Mouse (Mus musculus): Measurements from ENCODE around the gene Gm7579. TPM values are rescaled to one million over a fixed set of nuclear protein-coding genes. Genes with fewer than 3 reads are reported as not detected.

Gene Gm7579
- not detected in 2 replicates for polyA plus RNA-seq (2015; fragmentation: Nextera tagmentation; extraction: Ambion mirVana)

DNA sequence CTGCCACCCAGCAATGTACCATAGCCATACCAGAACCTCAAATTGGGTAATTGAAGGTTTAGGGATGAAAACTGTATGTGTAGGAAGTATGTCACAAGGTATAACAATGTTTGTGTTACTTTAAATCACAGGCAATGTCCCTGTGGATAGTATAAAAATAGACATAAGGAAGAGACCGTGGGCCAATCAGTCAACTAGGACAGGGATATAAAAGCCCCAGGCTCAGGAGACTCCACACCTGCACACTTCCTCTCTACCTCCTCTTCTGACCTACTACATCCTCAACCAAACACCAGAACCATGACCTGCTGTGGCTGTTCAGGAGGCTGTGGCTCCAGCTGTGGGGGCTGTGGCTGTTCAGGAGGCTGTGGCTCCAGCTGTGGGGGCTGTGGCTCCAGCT, at the start of gene Gm7579:
Gene Gm7579, plus strand, starts transcription at position 301 of the 400 bp plus-strand sequence.

GRCm38 (mm10) chr7:142165639-142166038, 46.0 kb upstream of the Gm7579 start, which contains the start of gene Gm4553:
Gene Gm4553, minus strand, starts transcription at chr7:142165739.

GRCm38 (mm10) chr7:142175905-142176304, 35.8 kb upstream of the Gm7579 start, which contains the start of gene Krtap5-2:
Gene Krtap5-2, minus strand, starts transcription at chr7:142176005.

DNA sequence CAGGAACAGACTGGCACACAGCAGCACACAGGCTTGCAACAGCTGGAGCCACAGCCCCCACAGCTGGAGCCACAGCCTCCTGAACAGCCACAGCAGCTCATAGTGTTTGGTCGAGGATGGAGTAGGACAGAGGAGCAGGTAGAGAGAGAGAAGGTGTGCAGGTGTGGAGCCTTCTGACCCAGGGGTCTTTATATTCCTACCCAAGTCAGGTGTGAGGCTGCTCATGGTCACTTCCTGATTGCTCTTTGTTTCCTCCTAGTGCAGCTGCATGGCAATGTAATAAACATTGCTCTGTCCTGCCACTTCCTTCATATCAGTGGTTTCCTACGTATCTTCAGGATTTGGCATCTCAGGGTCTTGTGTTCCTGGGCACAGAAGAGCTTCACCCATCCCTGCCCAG, 21.4 kb upstream of the Gm7579 start, which contains the start of gene Gm10153:
Gene Gm10153, minus strand, starts transcription at position 101 of the 400 bp plus-strand sequence.

DNA sequence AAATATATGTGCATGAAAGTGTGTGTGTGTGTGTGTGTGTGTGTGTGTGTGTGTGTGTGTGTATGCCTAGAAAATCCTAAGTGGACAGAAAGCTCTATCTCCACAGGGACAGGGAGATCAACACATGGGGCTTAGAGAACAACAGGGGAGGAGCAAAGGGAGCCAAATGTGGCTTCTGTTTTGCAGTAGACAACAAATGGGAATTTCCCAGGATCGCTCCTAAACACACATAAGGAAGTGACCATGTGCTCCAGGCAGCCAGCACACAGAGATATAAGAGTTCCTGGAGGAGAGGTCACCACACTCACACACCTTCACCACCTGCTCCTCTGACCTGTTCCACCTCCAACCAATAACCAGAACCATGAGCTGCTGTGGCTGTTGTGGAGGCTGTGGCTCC, 10.6 kb upstream of the Gm7579 start, which contains the start of gene Krtap5-3:
Gene Krtap5-3, plus strand, starts transcription at position 301 of the 400 bp plus-strand sequence.

DNA sequence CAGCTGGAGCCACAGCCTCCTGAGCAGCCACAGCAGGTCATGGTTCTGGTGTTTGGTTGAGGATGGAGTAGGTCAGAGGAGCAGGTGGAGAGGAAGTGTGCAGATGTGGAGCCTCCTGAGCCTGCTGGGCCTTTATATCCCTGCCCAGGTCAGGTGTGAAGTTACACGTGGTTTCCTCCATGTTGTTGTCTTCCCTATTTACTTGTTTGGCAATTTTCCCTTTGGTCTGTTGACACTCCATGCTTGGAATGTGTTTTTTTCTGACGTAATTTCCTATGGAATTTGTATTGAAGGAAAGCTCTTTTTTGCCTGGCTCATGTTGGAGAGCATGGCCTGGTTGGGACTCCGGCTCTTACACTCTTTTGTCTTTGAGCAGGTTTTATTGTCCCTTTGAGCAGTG, 18.2 kb downstream of the Gm7579 start, which contains the start of gene Krtap5-5:
Gene Krtap5-5, minus strand, starts transcription at position 101 of the 400 bp plus-strand sequence.

GRCm38 (mm10) chr7:142240978-142241377, 29.3 kb downstream of the Gm7579 start, which contains the start of gene Gm40460:
Gene Gm40460, minus strand, starts transcription at chr7:142241078.

DNA sequence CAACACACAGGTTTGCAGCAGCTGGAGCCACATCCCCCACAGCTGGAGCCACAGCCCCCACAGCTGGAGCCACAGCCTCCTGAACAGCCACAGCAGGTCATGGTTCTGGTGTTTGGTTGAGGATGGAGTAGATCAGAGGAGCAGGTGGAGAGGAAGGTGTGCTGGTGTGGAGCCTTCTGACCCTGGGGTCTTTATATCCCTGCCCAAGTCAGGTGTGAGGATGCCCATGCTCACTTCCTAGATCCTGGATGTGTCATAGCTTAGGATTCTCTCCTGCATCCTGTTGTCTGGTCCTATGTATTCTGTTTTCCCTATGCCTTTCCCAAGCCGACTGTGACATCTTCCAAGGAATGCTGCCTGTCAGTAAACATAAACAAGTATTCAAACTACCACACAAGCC, 46.6 kb downstream of the Gm7579 start, which contains the start of gene Gm2431:
Gene Gm2431, minus strand, starts transcription at position 101 of the 400 bp plus-strand sequence.

Other genes starting within 250 kb of the Gm7579 start
- 70.3 and 97.4 TPM in 2 replicates for gene Mob2, start 150.8 kb upstream of the Gm7579 start, polyA plus RNA-seq (2015; fragmentation: Nextera tagmentation; extraction: Ambion mirVana)
- gene Dusp8, start 116.0 kb upstream of the Gm7579 start, polyA plus RNA-seq (2015; fragmentation: Nextera tagmentation; extraction: Ambion mirVana) = 10.1 and 15.8 TPM in 2 replicates
- gene Gm45618, start 91.1 kb upstream of the Gm7579 start, polyA plus RNA-seq (2015; fragmentation: Nextera tagmentation; extraction: Ambion mirVana) = not detected in 2 replicates
- not detected in 2 replicates for gene Gm39115, start 75.8 kb upstream of the Gm7579 start, polyA plus RNA-seq (2015; fragmentation: Nextera tagmentation; extraction: Ambion mirVana)
- not detected in 2 replicates for gene Gm45337, start 67.3 kb upstream of the Gm7579 start, polyA plus RNA-seq (2015; fragmentation: Nextera tagmentation; extraction: Ambion mirVana)
- not detected in 2 replicates for gene Gm29735, start 54.7 kb upstream of the Gm7579 start, polyA plus RNA-seq (2015; fragmentation: Nextera tagmentation; extraction: Ambion mirVana)
- not detected in 2 replicates for gene Gm4553, start 46.1 kb upstream of the Gm7579 start, polyA plus RNA-seq (2015; fragmentation: Nextera tagmentation; extraction: Ambion mirVana)
- gene Krtap5-2, start 35.9 kb upstream of the Gm7579 start, polyA plus RNA-seq (2015; fragmentation: Nextera tagmentation; extraction: Ambion mirVana) = not detected in 2 replicates
- not detected in 2 replicates for gene Gm10153, start 21.5 kb upstream of the Gm7579 start, polyA plus RNA-seq (2015; fragmentation: Nextera tagmentation; extraction: Ambion mirVana)
- not detected in 2 replicates for gene Krtap5-3, start 10.5 kb upstream of the Gm7579 start, polyA plus RNA-seq (2015; fragmentation: Nextera tagmentation; extraction: Ambion mirVana)
- gene Krtap5-5, start 18.1 kb downstream of the Gm7579 start, polyA plus RNA-seq (2015; fragmentation: Nextera tagmentation; extraction: Ambion mirVana) = not detected in 2 replicates
- gene Gm40460, start 29.2 kb downstream of the Gm7579 start, polyA plus RNA-seq (2015; fragmentation: Nextera tagmentation; extraction: Ambion mirVana) = not detected in 2 replicates
- not detected in 2 replicates for gene Gm2431, start 46.5 kb downstream of the Gm7579 start, polyA plus RNA-seq (2015; fragmentation: Nextera tagmentation; extraction: Ambion mirVana)
- not detected in 2 replicates for gene Gm4559, start 62.5 kb downstream of the Gm7579 start, polyA plus RNA-seq (2015; fragmentation: Nextera tagmentation; extraction: Ambion mirVana)
- not detected in 2 replicates for gene Krtap5-1, start 85.3 kb downstream of the Gm7579 start, polyA plus RNA-seq (2015; fragmentation: Nextera tagmentation; extraction: Ambion mirVana)
- not detected in 2 replicates for gene Krtap5-4, start 91.7 kb downstream of the Gm7579 start, polyA plus RNA-seq (2015; fragmentation: Nextera tagmentation; extraction: Ambion mirVana)
- gene Ifitm10, start 161.9 kb downstream of the Gm7579 start, polyA plus RNA-seq (2015; fragmentation: Nextera tagmentation; extraction: Ambion mirVana) = 8.8 and 9.5 TPM in 2 replicates
- gene Gm49369, start 170.8 kb downstream of the Gm7579 start, polyA plus RNA-seq (2015; fragmentation: Nextera tagmentation; extraction: Ambion mirVana) = 2.9 TPM in 1 of 2 replicates, not detected in the other
- gene Ctsd, start 176.2 kb downstream of the Gm7579 start, polyA plus RNA-seq (2015; fragmentation: Nextera tagmentation; extraction: Ambion mirVana) = 448 and 665 TPM in 2 replicates
- gene Syt8, start 223.0 kb downstream of the Gm7579 start, polyA plus RNA-seq (2015; fragmentation: Nextera tagmentation; extraction: Ambion mirVana) = 0.99 TPM in 1 of 2 replicates, not detected in the other
- 14.4 and 42.6 TPM in 2 replicates for gene Tnni2, start 229.9 kb downstream of the Gm7579 start, polyA plus RNA-seq (2015; fragmentation: Nextera tagmentation; extraction: Ambion mirVana)
- gene Lsp1, start 248.9 kb downstream of the Gm7579 start, polyA plus RNA-seq (2015; fragmentation: Nextera tagmentation; extraction: Ambion mirVana) = 34.1 and 44.4 TPM in 2 replicates

Data from adrenal gland, postnatal 0 days (tissue).